Mouse (Mus musculus): ENCODE results near the gene Onecut3. TPM values are rescaled to one million over a fixed set of nuclear protein-coding genes. Genes with fewer than 3 reads are reported as not detected.

Onecut3 gene
- polyA plus RNA-seq, 1 experiment from 2014 or later, result 0.17 TPM

DNA sequence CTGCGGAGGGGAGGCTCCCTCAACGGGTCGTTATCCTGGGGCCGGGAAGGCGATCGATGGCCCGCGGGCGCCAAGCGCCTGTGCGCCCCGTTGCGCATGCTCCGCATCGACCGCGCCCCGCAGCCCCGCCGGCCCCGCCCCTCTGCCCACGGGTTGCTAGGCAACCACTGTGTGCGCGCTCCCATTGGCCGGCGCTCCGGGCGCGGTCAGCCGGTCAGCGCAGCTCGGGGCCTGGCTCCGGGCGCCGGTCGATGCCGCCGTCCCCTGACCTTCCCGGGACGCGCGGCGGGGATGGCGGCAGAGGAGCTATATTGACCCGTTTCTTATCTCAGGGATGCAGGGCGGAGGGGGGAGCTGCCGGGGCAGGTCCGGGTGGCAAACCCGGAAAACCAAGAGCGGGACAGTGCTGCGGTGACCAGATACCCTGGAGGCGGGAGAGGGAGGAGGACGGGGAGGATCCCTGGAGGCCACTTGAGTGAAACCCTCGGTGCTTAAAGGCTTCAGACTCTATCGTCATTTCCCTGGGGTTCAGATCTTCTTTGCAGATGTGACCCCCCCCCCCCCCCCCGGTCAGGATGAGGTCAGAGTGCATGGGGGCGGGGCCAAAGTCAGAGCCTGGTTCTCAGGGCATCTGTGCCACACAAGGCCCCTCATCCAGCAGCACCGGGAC lies 19.2 kb upstream of the Onecut3 start:
- Histone ChIP-seq H3K4me1 (peaks cover 19% of the 10 kb centered on the region), H3K36me3 (replicated peaks) (no peaks in the 10 kb centered on the region), H3K4me3 (peak overlapping the region; percentile 66), H3K27ac (replicated peaks) (peak overlapping the region; percentile 83), H3K27me3 (replicated peaks; ENCODE audit: low read depth, poor library complexity, severe bottlenecking) (peaks cover 78% of the 10 kb centered on the region), H3K9me3 (no peaks in the 10 kb centered on the region)
- WGBS, result under 1% methylated on average over 58 of the region's 58 CpGs
- peak; percentile 94 for DNase-seq (ENCODE audit: low spot score)

DNA sequence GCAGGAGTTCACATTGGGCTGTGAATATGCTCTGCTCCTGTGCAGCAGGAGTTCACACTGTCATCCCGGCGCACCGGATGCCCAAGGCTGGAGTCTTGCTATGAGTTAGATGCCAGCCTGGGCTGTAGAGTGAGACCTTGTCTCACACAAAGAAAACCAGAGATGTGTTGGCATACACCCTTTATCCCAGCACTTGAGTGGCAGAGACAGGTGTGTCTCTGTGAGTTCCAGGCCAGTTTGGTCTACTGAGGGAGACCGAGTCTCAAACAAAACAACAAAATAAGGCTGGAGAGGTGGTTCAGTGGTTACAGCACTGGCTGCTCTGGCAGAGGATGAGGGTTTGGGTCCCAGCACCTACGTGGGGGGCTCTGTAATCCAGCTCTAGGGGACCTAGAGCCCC lies 16.1 kb upstream of the Onecut3 start:
- WGBS, result 81% methylated on average over 5 of the region's 5 CpGs
- DNase-seq (ENCODE audit: low spot score), result no peak
- H3K9me3 ChIP-seq, result no peaks in the 10 kb centered on the region
- H3K27me3 ChIP-seq (replicated peaks; ENCODE audit: low read depth, poor library complexity, severe bottlenecking), result peaks cover 78% of the 10 kb centered on the region
- peaks cover 19% of the 10 kb centered on the region for H3K4me1 ChIP-seq
- no peaks in the 10 kb centered on the region for H3K36me3 ChIP-seq (replicated peaks)
- H3K4me3 ChIP-seq, result no peak overlapping the region
- H3K27ac ChIP-seq (replicated peaks), result no peak overlapping the region

DNA sequence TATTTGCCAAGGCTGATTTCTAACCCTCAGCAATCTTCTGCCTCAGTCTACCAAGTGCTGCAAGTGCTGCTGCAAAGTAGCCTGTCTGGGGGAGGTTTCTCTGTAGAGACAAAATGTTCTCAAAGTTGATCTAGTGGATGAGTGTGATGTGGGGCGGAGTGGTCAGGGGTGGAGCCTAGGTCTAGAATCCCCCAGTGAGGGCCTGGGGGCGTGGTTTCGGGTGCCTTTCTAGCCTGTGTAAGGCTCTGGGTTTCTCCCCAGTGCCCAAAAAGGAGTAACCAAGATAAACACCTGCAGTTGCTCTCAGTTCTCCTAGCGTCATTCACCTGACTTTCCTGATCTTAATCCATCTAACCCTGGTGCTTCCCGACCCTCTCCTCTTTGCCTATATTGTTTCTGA lies 13.6 kb upstream of the Onecut3 start:
- DNase-seq (ENCODE audit: low spot score), result no peak
- no peak overlapping the region for H3K27ac ChIP-seq (replicated peaks)
- peaks cover 91% of the 10 kb centered on the region for H3K27me3 ChIP-seq (replicated peaks; ENCODE audit: low read depth, poor library complexity, severe bottlenecking)
- 13% methylated on average over 5 of the region's 5 CpGs for WGBS
- H3K4me1 ChIP-seq, result peaks cover 12% of the 10 kb centered on the region
- H3K4me3 ChIP-seq, result no peak overlapping the region
- no peaks in the 10 kb centered on the region for H3K36me3 ChIP-seq (replicated peaks)
- H3K9me3 ChIP-seq, result no peaks in the 10 kb centered on the region

DNA sequence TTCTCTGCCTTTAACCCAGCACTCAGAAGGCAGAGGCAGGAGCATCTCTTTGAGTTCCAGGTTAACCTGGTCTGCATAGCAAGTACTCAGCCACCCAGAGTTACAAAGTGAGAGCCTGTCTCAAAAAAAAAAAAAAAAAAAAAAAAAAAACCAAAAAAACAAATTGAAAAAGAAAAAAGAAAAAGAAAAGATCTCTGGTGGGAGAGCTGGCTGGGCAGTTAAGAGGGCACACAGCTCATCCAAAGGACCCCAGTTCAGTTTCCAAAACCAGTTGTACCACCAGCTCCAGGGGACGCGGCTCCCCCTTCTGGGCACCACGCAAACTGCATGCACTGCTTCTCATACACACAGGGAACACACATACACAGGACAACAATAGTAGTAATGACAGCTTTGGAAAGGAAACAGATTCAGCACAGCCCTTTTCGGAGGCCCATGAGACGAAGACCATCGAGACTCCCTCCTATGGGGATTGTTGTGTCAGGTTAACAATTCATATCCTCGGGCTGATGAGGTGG lies 7.7 kb upstream of the Onecut3 start:
- Histone ChIP-seq H3K36me3 (replicated peaks) (no peaks in the 10 kb centered on the region), H3K27ac (replicated peaks) (no peak overlapping the region), H3K9me3 (no peaks in the 10 kb centered on the region), H3K4me3 (no peak overlapping the region), H3K27me3 (replicated peaks; ENCODE audit: low read depth, poor library complexity, severe bottlenecking) (peaks cover 100% of the 10 kb centered on the region), H3K4me1 (peaks cover 8% of the 10 kb centered on the region; the same call in 1 of the 2 replicates)
- no peak for DNase-seq (ENCODE audit: low spot score)
- WGBS, result 74% methylated on average over 7 of the region's 7 CpGs

DNA sequence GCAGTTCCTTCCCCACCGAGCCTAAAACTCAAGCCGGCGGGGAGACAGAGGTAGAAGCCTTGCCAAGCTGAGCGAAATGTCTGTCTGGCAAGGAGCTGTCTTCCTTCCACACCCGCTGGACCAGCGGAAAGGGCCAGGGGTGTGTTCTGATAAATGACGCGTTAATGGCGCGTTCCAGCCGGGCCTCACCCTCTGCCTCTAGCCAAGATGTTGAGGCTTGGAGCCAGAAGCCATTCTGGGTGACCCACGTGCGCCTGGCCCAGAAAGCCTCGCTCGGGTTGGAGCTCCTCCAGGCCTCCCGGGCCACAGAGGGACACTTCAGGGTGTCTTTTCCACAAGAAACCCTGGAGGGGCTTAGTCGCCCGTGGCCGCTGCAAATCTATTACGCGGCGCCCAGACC lies 4.6 kb upstream of the Onecut3 start:
- Histone ChIP-seq H3K36me3 (replicated peaks) (no peaks in the 10 kb centered on the region), H3K27ac (replicated peaks) (no peak overlapping the region), H3K9me3 (no peaks in the 10 kb centered on the region), H3K27me3 (replicated peaks; ENCODE audit: low read depth, poor library complexity, severe bottlenecking) (peaks cover 100% of the 10 kb centered on the region), H3K4me3 (0 out of 2 replicates have a peak overlapping the region, but pooled peaks have one; percentile 16), H3K4me1 (peaks cover 11% of the 10 kb centered on the region)
- under 1% methylated on average over 22 of the region's 22 CpGs for WGBS
- peak; percentile 31 for DNase-seq (ENCODE audit: low spot score)

DNA sequence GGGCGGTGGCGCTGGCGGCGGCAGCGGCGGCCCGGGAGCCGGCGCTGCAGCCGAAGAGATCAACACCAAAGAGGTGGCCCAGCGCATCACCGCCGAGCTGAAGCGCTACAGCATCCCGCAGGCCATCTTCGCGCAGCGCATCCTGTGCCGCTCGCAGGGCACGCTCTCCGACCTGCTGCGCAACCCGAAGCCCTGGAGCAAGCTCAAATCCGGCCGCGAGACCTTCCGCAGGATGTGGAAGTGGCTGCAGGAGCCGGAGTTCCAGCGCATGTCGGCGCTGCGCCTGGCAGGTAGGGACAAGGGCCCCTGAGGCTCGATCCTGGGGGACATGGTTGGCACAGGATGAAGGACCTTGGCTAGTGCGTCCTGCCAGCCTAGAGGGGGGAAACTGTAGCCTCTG lies 1.3 kb downstream of the Onecut3 start:
- H3K27ac ChIP-seq (replicated peaks), result no peak overlapping the region
- WGBS, result under 1% methylated on average over 35 of the region's 35 CpGs
- peaks cover 41% of the 10 kb centered on the region for H3K4me1 ChIP-seq

DNA sequence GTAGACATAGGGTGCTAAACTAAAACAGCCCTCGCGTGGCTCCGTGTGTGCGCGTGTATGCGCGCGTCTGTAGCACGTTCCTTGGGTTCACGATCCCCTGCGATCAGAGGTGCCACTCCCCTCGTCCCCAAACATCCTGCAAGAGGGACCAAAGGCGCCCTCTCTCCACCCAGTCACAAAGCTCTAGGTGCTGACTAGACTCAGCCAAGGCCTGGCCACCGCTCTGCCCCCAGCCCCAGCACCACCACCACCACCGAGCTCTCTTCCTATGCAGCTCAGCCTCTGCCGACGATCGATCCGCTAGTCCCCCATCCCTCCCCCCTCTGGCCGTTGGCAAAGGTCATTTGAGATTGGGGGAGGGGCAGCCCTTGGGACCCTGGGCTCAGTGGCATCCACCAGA lies 1.8 kb downstream of the Onecut3 start:
- H3K4me3 ChIP-seq, result peak overlapping the region; percentile 56
- WGBS, result 1% methylated on average over 20 of the region's 20 CpGs
- no peak overlapping the region for H3K27ac ChIP-seq (replicated peaks)
- no peaks in the 10 kb centered on the region for H3K36me3 ChIP-seq (replicated peaks)
- peaks cover 38% of the 10 kb centered on the region for H3K4me1 ChIP-seq
- peaks cover 100% of the 10 kb centered on the region for H3K27me3 ChIP-seq (replicated peaks; ENCODE audit: low read depth, poor library complexity, severe bottlenecking)
- H3K9me3 ChIP-seq, result no peaks in the 10 kb centered on the region
- peak; percentile 45 for DNase-seq (ENCODE audit: low spot score)

More for the DNA sequence above, 1.3 kb downstream of the Onecut3 start:
- peak overlapping the region; percentile 56 for H3K4me3 ChIP-seq
- peaks cover 100% of the 10 kb centered on the region for H3K27me3 ChIP-seq (replicated peaks; ENCODE audit: low read depth, poor library complexity, severe bottlenecking)
- peak; percentile 57 for DNase-seq (ENCODE audit: low spot score)
- H3K36me3 ChIP-seq (replicated peaks), result no peaks in the 10 kb centered on the region
- H3K9me3 ChIP-seq, result no peaks in the 10 kb centered on the region

DNA sequence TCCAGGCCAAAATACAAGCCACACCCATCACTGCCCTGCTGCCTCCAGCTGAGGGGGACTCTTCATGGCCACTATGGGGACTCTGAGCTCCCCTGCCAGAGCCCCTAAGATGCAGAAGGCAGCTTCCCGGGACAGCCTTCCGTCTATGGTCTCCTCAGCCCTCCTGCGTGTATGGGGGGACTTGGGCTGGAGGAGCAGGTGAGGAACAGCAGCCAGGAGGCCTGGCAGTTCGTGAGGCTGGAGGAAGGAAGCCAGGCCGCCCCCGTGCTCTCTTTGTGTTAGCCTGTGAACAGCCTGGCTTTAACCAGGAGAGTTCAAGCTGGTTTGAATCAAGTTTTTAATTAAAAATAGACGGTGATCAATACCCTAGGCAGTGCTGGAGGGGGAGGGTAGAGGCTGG lies 7.7 kb downstream of the Onecut3 start:
- WGBS, result under 1% methylated on average over 7 of the region's 7 CpGs
- Histone ChIP-seq H3K4me3 (no peak overlapping the region), H3K9me3 (no peaks in the 10 kb centered on the region), H3K27me3 (replicated peaks; ENCODE audit: low read depth, poor library complexity, severe bottlenecking) (peaks cover 100% of the 10 kb centered on the region), H3K27ac (replicated peaks) (no peak overlapping the region), H3K36me3 (replicated peaks) (no peaks in the 10 kb centered on the region), H3K4me1 (peaks cover 27% of the 10 kb centered on the region)
- peak; percentile 39 for DNase-seq (ENCODE audit: low spot score)

DNA sequence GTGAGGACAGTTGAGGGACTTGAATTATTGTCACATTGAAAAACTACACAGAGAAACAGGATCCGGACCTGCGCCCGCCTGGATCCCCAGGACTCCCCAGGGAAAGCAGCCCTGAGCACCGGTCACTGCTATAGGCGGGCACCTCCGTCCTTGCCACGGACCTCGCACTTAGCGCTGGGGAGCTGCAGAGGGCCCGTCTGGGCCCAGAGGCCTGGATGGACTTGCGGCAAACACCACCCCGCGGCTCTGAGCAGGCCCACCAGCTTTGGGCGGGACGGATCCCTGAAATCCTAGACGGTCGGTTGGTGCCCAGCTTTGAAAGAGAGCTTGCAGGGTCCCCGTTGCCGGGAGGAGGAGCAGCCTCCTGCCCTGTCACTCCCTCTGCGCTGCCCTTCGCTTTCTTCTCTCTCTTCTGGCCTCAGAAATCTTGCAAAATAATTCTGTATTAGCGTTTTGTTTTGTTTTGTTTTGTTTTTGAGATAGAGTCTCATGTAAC lies 8.2 kb downstream of the Onecut3 start:
- Histone ChIP-seq H3K9me3 (no peaks in the 10 kb centered on the region), H3K4me3 (no peak overlapping the region), H3K4me1 (peaks cover 26% of the 10 kb centered on the region), H3K27me3 (replicated peaks; ENCODE audit: low read depth, poor library complexity, severe bottlenecking) (peaks cover 100% of the 10 kb centered on the region), H3K36me3 (replicated peaks) (no peaks in the 10 kb centered on the region), H3K27ac (replicated peaks) (no peak overlapping the region)
- under 1% methylated on average over 22 of the region's 22 CpGs for WGBS
- DNase-seq (ENCODE audit: low spot score), result no peak

DNA sequence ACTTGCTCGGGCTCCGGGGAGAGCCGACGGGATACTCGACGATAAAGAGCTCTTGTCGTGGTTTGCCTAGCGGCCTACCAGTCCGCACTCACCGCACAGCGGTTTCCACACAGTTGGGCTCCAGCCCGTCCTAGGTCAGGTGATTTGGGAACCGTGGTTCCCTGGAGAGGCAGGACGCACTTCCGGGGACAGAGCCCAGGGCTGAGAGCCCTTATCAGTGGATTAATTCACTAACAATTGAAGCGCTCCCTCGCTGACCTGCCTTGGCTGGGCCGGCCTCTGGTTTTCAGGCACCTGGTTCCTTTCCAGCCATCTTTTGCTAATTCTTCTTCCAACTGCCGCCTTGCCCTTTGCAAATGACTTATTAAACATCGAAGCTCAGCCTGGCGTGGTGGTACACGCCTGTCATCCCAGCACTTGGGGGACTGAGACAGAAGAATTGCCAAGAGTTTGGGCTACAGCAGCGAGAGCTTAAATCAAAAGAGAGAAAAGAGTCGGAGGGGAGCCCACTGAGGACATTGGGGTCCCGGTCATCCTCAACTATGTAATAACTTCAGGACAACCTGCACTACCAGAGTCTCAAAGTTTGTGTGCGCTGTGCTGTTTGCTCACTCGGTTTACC lies 9.1 kb downstream of the Onecut3 start:
- peaks cover 22% of the 10 kb centered on the region for H3K4me1 ChIP-seq
- no peak overlapping the region for H3K27ac ChIP-seq (replicated peaks)
- no peaks in the 10 kb centered on the region for H3K36me3 ChIP-seq (replicated peaks)
- no peaks in the 10 kb centered on the region for H3K9me3 ChIP-seq
- peaks cover 100% of the 10 kb centered on the region for H3K27me3 ChIP-seq (replicated peaks; ENCODE audit: low read depth, poor library complexity, severe bottlenecking)
- WGBS, result under 1% methylated on average over 27 of the region's 27 CpGs
- H3K4me3 ChIP-seq, result no peak overlapping the region
- peak; percentile 48 for DNase-seq (ENCODE audit: low spot score)

DNA sequence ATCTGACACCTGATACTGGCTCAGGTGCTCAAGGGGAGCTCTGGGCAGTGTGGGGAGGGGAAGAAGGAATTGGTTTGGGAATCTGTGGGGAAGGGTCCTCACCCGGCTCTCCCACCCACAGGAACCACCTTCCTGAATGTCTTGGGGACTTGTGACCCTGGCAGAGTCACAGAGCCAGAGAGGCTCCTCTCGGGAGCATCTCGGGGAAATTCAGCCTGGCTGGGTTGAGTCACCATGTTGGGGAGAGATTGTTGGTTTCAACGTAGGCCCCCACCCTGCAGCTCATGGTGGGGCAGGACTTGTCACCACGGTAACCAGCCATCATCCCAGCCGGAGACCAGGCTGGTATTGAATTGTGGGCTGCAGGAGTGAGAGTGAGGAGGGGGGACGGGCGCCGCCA lies 10.1 kb downstream of the Onecut3 start:
- DNase-seq (ENCODE audit: low spot score), result no peak
- peaks cover 26% of the 10 kb centered on the region for H3K4me1 ChIP-seq
- H3K36me3 ChIP-seq (replicated peaks), result no peaks in the 10 kb centered on the region
- 3% methylated on average over 9 of the region's 9 CpGs for WGBS
- H3K27ac ChIP-seq (replicated peaks), result no peak overlapping the region
- H3K4me3 ChIP-seq, result 0 out of 2 replicates have a peak overlapping the region, but pooled peaks have one; percentile 5
- H3K9me3 ChIP-seq, result no peaks in the 10 kb centered on the region
- H3K27me3 ChIP-seq (replicated peaks; ENCODE audit: low read depth, poor library complexity, severe bottlenecking), result peaks cover 100% of the 10 kb centered on the region

DNA sequence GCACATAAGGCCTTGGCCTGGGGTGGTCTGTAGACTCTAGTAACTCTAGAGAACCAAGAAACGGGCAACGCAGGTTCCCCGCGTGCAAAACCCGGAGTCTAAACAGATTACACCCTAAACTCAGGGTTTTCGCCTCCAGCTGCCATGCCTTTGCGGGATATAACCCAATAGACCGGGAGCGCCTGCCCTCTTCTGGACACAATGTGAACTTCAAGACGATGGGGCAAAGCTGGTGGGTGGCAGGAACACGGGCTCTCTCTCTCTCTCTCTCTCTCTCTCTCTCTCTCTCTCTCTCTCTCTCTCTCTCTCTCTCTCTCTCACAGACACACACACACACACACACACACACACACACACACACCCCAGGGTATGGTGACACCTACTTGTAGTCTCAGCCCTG lies 11.6 kb downstream of the Onecut3 start:
- H3K27ac ChIP-seq (replicated peaks), result no peak overlapping the region
- H3K27me3 ChIP-seq (replicated peaks; ENCODE audit: low read depth, poor library complexity, severe bottlenecking), result peaks cover 99% of the 10 kb centered on the region
- H3K36me3 ChIP-seq (replicated peaks), result no peaks in the 10 kb centered on the region
- under 1% methylated on average over 11 of the region's 11 CpGs for WGBS
- DNase-seq (ENCODE audit: low spot score), result peak; percentile 80
- H3K4me1 ChIP-seq, result peaks cover 31% of the 10 kb centered on the region
- H3K9me3 ChIP-seq, result no peaks in the 10 kb centered on the region
- no peak overlapping the region for H3K4me3 ChIP-seq
